Mouse (Mus musculus) testis, postnatal 10 days (tissue): ENCODE measurements at regions not wholly inside any gene's neighbourhood (a gene's known extent, or its start where the extent isn't known, plus 50 kb on each side); places are given as distances from the start of the nearest gene placed in this dataset.

Experiments used
- DNase-seq: peaks from one replicate; pipeline ENCODE4 v3.0.0; 2021; ENCODE audit warnings: low spot score

- no peak for DNase-seq
These were observed 56.9 kb downstream of the Dmrt2 start for GRCm38 (mm10) chr19:25729103-25729502.

- no peak for DNase-seq
These were observed 57.4 kb downstream of the Dmrt2 start for GRCm38 (mm10) chr19:25729633-25730032.

GRCm38 (mm10) chr19:25778455-25778854, 106.2 kb downstream of the Dmrt2 start:
- DNase-seq, result no peak

GRCm38 (mm10) chr19:25779356-25779755, 107.1 kb downstream of the Dmrt2 start:
- no peak for DNase-seq

GRCm38 (mm10) chr19:25781314-25781713, 109.1 kb downstream of the Dmrt2 start:
- no peak for DNase-seq

- no peak for DNase-seq
These were observed 130.5 kb downstream of the Dmrt2 start for GRCm38 (mm10) chr19:25802692-25803091.

- DNase-seq, result no peak
These were observed 133.1 kb downstream of the Dmrt2 start for GRCm38 (mm10) chr19:25805351-25805750.

GRCm38 (mm10) chr19:25813651-25814050, 141.4 kb downstream of the Dmrt2 start:
- no peak for DNase-seq

- no peak for DNase-seq
These were observed 172.9 kb downstream of the Dmrt2 start for GRCm38 (mm10) chr19:25845158-25845557.

- no peak for DNase-seq
These were observed 184.1 kb downstream of the Dmrt2 start for GRCm38 (mm10) chr19:25856344-25856743.

GRCm38 (mm10) chr19:25863312-25863711, 191.1 kb downstream of the Dmrt2 start:
- no peak for DNase-seq

GRCm38 (mm10) chr19:25906721-25907120, 234.5 kb downstream of the Dmrt2 start:
- DNase-seq, result no peak

GRCm38 (mm10) chr19:25922052-25922451, 249.8 kb downstream of the Dmrt2 start:
- DNase-seq, result no peak

GRCm38 (mm10) chr19:25922806-25923205, 250.6 kb downstream of the Dmrt2 start:
- no peak for DNase-seq

- no peak for DNase-seq
These were observed 251.6 kb downstream of the Dmrt2 start for GRCm38 (mm10) chr19:25923727-25924384.

- no peak for DNase-seq
These were observed 252.2 kb downstream of the Dmrt2 start for GRCm38 (mm10) chr19:25924385-25924769.

- DNase-seq, result no peak
These were observed 255.0 kb downstream of the Dmrt2 start for GRCm38 (mm10) chr19:25927220-25927619.

GRCm38 (mm10) chr19:25937343-25937742, 265.1 kb downstream of the Dmrt2 start:
- no peak for DNase-seq

GRCm38 (mm10) chr19:25971210-25971609, 299.0 kb downstream of the Dmrt2 start:
- DNase-seq, result no peak

GRCm38 (mm10) chr19:25975202-25975601, 303.0 kb downstream of the Dmrt2 start:
- no peak for DNase-seq

- DNase-seq, result no peak
These were observed 308.1 kb downstream of the Dmrt2 start for GRCm38 (mm10) chr19:25980308-25980707.

- DNase-seq, result peak; percentile 41
These were observed 342.5 kb downstream of the Dmrt2 start for GRCm38 (mm10) chr19:26014620-26015180.

GRCm38 (mm10) chr19:26021141-26021540, 348.9 kb downstream of the Dmrt2 start:
- DNase-seq, result no peak

- no peak for DNase-seq
These were observed 353.9 kb downstream of the Dmrt2 start for GRCm38 (mm10) chr19:26026103-26026502.
